ENCODE assay signal across 17 mouse cellular contexts in genomic region chr9:31376661-31377060, GRCm38 (mm10).
"Had no signal": no experiment of that assay in that cellular context is flagged by ENCODE, and none has a peak within 500 bp of the region (broad histone marks: within the 10 kb centered on the region; RNA-seq: fewer than 3 reads in every experiment).

No protein-coding gene starts in this region.

- H3K4me1 ChIP-seq: lung, embryonic 15.5 days; midbrain, embryonic 10.5 days; midbrain, embryonic 12.5 days; neural tube, embryonic 13.5 days; neural tube, embryonic 15.5 days had no signal

- H3K9me3 ChIP-seq: lung, embryonic 15.5 days; midbrain, embryonic 12.5 days; neural tube, embryonic 15.5 days had no signal

- DNase-seq: lung, adult 2 months; lung, postnatal 4 days; midbrain, embryonic 14.5 days; retina, postnatal 1 day; right cerebral cortex, adult 18-20 months; right cerebral cortex, postnatal 25 days; right cerebral cortex, postnatal 4 days; spleen, adult 18-20 months; thymus, adult 18-20 months; thymus, postnatal 14 days; thymus, postnatal 36 days had no signal

- H3K4me3 ChIP-seq: lung, embryonic 15.5 days; midbrain, embryonic 10.5 days; midbrain, embryonic 12.5 days; myocyte; neural tube, embryonic 13.5 days; neural tube, embryonic 15.5 days had no signal

- H3K9ac ChIP-seq: lung, embryonic 15.5 days; midbrain, embryonic 12.5 days; neural tube, embryonic 13.5 days; neural tube, embryonic 15.5 days had no signal

- H3K27ac ChIP-seq: lung, embryonic 15.5 days; midbrain, embryonic 10.5 days; midbrain, embryonic 12.5 days; neural tube, embryonic 13.5 days; neural tube, embryonic 15.5 days had no signal

- H3K27me3 ChIP-seq: lung, embryonic 15.5 days; midbrain, embryonic 12.5 days; neural tube, embryonic 13.5 days; neural tube, embryonic 15.5 days had no signal
